Mouse (Mus musculus): ENCODE measurements around the gene Gbx2.

The Gbx2 gene

GRCm38 (mm10) chr1:89912392-89912791, 18.6 kb downstream of the Gbx2 start:
- DNase-seq (ENCODE audit: low spot score in 2 of 2): no peak

- DNase-seq (ENCODE audit: low spot score in 2 of 2): no peak
Measured at GRCm38 (mm10) chr1:89909796-89910195, 21.2 kb downstream of the Gbx2 start.

- no peak for DNase-seq (ENCODE audit: low spot score in 2 of 2)
Measured at GRCm38 (mm10) chr1:89902641-89903040, 28.3 kb downstream of the Gbx2 start.

DNA sequence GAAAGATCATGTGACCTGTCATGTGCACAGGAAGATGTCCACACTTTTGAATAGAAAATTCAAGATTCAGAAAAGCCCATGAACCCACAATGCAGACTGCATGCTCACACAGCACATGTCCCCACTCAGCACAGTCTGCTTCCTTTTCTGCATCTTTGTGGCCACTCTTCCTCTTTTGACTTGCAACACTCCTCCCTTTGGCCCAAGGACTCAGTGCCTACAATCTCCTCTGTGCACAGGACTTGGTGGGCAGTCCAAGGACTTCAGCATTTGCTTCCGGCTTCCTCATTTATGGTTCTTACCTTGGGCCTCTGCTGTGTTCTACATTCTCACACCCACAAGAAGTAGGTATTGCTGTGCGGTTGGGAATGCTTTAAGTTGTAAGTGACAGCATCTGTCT, 28.7 kb downstream of the Gbx2 start:
- no peak for DNase-seq (ENCODE audit: low spot score in 2 of 2)

DNA sequence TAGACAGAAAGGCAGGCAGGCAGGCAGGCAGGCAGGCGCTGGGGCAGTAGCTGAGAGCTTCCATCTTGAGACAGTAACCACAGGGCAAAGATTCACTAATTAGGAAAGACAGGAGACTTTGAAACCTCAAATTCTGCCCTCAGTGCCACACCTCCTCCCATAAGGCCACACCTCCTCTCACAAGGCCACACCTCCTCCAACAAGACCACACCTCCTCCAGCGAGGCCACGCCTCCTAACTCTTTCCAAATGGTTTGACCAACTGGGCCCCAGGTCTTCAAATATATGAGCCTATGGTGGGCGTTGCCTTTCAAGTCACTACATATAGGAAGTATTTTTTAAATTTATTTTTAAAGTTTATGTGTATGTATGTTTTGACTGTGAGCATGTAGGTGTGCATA, 29.6 kb downstream of the Gbx2 start:
- DNase-seq (ENCODE audit: low spot score in 2 of 2): no peak

- DNase-seq (ENCODE audit: low spot score in 2 of 2): no peak
Measured at GRCm38 (mm10) chr1:89899761-89900445, 31.1 kb downstream of the Gbx2 start.

DNA sequence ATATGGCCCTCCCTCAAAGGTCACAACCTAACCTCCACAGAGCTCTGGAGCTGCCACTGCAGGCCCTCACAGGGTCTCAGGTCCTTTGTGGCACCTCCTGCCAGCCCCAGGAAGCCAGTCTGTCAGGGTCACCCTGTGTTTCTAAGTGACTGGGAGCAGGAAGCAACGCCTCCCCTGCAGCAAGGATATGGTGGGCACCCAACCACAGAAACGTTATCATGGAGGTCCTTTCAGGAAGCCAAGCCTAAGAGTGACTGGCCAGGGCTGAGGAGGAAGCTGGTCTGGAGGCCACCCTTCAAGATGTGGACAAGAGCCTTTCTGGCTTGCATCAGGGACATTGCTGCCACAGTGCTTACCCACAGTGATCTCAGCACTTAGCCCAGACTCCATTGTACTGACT, 31.9 kb downstream of the Gbx2 start:
- DNase-seq (ENCODE audit: low spot score in 2 of 2): no peak

DNA sequence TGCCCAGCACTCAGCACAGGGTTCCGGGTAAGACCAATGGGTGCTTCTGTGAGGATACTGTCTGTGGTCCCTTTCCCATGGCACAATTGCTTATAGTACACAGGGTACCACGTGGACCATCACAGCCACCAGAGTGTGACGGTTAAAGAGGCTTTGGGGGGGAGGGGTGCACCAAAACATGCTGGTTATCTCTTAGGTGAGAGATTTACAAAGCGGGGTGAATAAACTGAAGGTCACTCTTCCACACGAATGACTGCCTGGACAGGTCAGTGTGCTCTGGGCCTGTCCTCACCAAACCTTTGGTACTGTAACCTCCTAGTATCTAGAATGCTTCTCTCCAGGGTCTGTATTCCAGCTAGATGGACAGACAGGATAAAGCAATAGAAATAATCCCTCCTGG, 35.2 kb downstream of the Gbx2 start:
- DNase-seq (ENCODE audit: low spot score in 2 of 2): no peak

DNA sequence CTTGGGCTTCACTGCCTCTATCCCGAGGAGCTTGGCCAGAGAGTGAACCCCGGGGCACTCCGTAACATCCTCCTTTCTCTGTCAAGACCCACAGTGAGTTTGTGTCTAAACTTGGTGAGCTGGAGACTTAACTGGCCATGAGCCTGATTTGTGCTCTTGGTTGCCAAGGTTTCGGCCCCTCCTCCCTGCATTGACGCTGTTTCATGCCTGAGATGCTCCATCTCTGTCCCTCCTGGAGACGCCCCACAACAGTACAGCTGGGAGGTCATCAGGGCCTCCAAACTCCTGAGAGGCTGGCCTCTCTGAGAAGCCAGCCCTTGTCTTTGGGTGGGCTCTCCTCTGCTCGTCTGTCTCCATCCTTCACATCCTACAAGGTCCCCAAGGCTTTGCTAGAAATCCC, 38.7 kb downstream of the Gbx2 start:
- no peak for DNase-seq (ENCODE audit: low spot score in 2 of 2)

DNA sequence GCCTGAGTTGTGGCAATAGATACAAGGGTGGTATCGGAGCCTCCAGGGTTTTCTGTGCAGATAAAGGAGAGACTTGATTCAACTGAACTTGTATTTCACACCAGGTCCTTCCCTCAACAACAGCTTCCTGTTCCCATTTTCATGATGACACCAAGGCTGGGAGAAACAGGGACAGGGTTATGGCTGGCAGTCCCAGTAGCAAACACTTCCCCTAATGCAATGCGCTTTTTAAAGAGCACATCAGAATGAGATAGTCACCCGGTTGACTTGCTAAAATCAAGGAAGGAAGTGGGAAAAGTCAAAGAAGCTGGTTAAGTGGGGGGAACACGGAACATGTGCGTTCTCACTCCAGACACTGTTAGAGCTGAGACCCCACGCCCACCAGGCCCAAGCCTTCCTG, 39.6 kb downstream of the Gbx2 start:
- DNase-seq (ENCODE audit: low spot score in 2 of 2): no peak

- DNase-seq (ENCODE audit: low spot score in 2 of 2): no peak
Measured at GRCm38 (mm10) chr1:89885696-89886095, 45.3 kb downstream of the Gbx2 start.

DNA sequence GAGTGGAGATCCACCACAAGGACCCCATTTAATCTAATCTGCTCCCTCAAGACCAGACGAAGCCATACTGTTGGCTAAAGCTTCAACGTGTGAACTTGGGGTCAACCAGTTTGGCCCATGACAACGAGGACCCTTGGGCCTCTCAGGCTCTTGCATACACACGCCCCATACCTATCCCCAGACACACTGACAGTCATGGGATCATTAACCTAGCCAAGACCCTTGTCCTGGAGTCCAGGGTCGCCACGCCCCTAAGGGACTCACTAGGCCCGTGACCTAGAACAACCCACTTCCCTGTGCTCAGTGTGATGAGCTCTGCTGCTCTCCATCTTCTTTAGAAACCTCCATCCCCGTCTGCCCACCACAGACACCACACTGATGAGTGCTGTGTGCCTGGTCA, 46.6 kb downstream of the Gbx2 start:
- no peak for DNase-seq (ENCODE audit: low spot score in 2 of 2)

- no peak for DNase-seq (ENCODE audit: low spot score in 2 of 2)
Measured at GRCm38 (mm10) chr1:89880834-89881233, 50.1 kb downstream of the Gbx2 start.

DNA sequence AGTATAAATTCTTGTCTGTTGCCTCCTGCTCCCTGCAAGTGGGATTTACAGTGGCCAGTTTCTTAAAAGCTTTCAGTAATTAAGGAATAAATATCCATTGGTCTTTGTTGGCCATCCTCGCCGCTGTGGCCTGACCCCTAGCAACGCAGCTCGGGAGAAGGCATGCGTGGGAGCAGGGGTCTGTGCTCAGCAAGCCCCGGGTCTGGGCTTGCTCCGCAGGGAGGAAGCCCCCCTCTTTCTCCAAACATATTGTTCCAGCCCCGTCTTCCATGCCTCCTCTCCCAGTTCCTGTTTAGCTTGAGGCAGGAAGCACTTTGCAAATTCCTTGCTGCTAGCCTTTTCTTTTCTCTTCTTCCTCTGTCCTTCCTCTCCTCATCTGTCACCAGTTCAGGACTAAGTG, 50.8 kb downstream of the Gbx2 start:
- no peak for DNase-seq (ENCODE audit: low spot score in 2 of 2)

DNA sequence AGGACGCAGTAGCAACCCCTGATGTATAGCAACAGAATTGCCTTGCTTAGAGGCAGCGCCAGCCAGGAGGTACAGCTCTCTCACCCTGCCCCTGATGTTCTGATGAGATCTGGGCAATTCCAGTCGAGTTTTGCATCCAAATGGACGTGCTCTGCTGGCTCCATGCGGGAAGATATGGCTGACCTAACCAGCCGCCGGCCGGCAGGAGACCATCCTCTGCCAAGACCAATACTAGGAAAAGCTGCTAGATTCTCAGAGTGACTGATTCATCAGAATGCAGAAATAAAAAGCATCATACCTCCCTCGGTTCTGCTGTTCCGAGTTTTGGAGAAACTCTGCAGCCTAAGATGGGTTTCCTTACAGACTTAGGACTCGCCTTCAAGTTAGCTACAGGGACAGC, 52.5 kb downstream of the Gbx2 start:
- DNase-seq (ENCODE audit: low spot score in 2 of 2): no peak
